Mouse (Mus musculus): ENCODE results near the gene Pih1h3b.

Pih1h3b gene

GRCm38 (mm10) chrX:140062135-140062975, at the start of gene Pih1h3b, which contains the start of gene Nup62cl:
Gene Pih1h3b, plus strand, starts transcription at chrX:140062879.
Gene Nup62cl, minus strand, starts transcription at chrX:140062712.
- peak; percentile 6 for DNase-seq

DNA sequence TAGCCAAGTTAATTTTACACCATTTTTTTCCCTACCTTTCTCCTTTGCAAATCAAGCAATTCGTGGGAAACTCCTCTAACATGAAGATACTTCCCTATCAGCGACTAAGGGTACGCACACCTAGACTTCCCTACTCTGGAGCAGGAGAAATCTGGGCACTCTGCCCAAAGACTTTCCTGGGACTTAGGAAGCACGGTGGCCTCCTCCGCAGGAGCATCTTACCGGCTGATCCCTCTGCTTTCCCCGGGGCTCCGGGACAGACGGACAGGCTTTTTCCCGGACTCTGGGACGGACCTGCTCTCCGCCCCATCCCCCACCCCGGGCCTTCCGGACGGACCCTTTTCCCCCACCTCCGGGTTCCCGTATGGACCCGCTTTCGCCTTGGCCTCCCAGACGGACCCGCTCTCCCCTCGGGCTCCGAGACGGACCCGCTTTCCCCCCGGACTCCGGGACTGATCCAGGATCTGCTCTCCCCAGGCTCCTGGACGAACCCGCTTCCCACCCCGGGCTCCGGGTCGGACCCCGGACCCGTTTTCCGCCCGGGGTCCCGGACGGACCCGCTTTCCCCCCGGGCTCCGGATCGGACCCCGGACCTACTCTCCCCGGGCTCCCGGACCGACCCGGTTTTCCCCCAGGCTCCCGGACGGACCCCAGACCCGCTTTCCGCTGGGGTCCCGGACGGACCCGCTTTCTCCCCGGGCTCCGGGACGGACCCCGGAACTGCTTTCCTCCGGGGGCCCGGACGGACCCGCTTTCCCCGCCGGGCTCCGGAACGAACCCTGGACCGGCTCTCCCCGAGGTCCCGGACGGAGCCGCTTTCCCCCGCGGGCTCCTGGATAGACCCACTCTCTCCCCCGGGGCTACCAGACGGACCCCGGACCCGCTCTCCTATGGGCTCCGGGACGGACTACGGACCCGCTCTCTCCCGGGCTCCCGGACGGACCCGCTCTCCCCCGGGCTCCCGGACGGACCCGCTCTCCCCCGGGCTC, 1.5 kb upstream of the Pih1h3b start:
- DNase-seq, result peak; percentile 2

DNA sequence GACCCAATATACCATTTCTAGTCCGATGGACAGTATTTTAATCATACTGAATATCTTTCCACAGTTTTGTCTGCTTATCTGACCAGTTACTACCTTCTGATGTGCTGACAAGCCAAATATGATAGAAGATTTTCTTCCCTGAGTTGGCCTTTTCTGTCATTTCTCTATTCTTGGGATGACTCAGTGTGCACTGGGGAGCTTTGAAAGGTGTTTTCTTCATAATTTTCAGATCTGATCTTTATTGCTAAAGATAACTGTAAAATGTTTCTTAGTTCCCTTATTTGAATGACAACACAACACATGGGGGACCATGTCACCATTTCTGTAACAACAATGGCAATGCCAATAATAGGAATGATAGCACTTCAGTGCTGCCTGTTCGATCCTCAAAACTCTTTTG, 19.9 kb downstream of the Pih1h3b start:
- no peak for DNase-seq

GRCm38 (mm10) chrX:140094066-140094465, 31.4 kb downstream of the Pih1h3b start:
- no peak for DNase-seq
